Mouse (Mus musculus) 416B (cell line): ENCODE results near the gene B4galt2.
A peak's percentile ranks its signal among the peaks of the same experiment; 100 is the strongest.

Source experiments
- DNase-seq: peaks from one replicate; pipeline ENCODE4 v3.0.0; 2011; ENCODE audit warnings: low read depth

B4galt2 gene

GRCm38 (mm10) chr4:117835531-117836111 lies 47.7 kb downstream of the B4galt2 start:
- peak; percentile 52 for DNase-seq

GRCm38 (mm10) chr4:117834845-117835530 lies 48.3 kb downstream of the B4galt2 start:
- DNase-seq: peak; percentile 87

GRCm38 (mm10) chr4:117834457-117834844 lies 48.8 kb downstream of the B4galt2 start, which contains the start of gene Slc6a9:
Slc6a9 (plus strand) TSS chr4:117834506.
- DNase-seq: no peak

GRCm38 (mm10) chr4:117831920-117832691 lies 51.2 kb downstream of the B4galt2 start:
- DNase-seq: peak; percentile 65

- peak; percentile 23 for DNase-seq
Observed at GRCm38 (mm10) chr4:117831499-117831898, 51.8 kb downstream of the B4galt2 start.

- DNase-seq: no peak
Observed at GRCm38 (mm10) chr4:117830801-117831200, 52.5 kb downstream of the B4galt2 start.

- peak; percentile 80 for DNase-seq
Observed at GRCm38 (mm10) chr4:117830124-117830551, 53.1 kb downstream of the B4galt2 start.

- peak; percentile 58 for DNase-seq
Observed at GRCm38 (mm10) chr4:117829260-117830123, 53.8 kb downstream of the B4galt2 start.

GRCm38 (mm10) chr4:117828572-117829145 lies 54.6 kb downstream of the B4galt2 start:
- no peak for DNase-seq
